Comparison of ENCODE assay signal across 17 mouse cellular contexts in genomic region chr15:5279831-5280230, GRCm38 (mm10).
"Had no signal": no experiment of that assay in that cellular context is flagged by ENCODE, and none has a peak within 500 bp of the region (broad histone marks: within the 10 kb centered on the region; RNA-seq: fewer than 3 reads in every experiment).

No protein-coding gene starts in this region.

- H3K9ac ChIP-seq: liver, postnatal 0 days; lung, embryonic 15.5 days; midbrain, embryonic 13.5 days; midbrain, embryonic 15.5 days; neural tube, embryonic 12.5 days had no signal

- H3K9me3 ChIP-seq: lung, embryonic 15.5 days; midbrain, embryonic 13.5 days; neural tube, embryonic 12.5 days had no signal

- H3K4me3 ChIP-seq: lung, embryonic 15.5 days; megakaryocyte, embryonic 14.5 days; midbrain, embryonic 13.5 days; midbrain, embryonic 15.5 days; neural tube, embryonic 12.5 days had no signal

- H3K4me2 ChIP-seq: lung, embryonic 15.5 days; midbrain, embryonic 11.5 days; midbrain, embryonic 13.5 days; midbrain, embryonic 15.5 days; neural tube, embryonic 12.5 days had no signal

- DNase-seq: liver, postnatal 0 days; lung, adult 2 months; lung, postnatal 14 days; lung, postnatal 36 days; right cerebral cortex, postnatal 14 days; spleen, adult 18-20 months; thymus, adult 18-20 months; thymus, postnatal 14 days; thymus, postnatal 4 days had no signal

- H3K27me3 ChIP-seq: lung, embryonic 15.5 days; megakaryocyte, embryonic 14.5 days; midbrain, embryonic 13.5 days; midbrain, embryonic 15.5 days; neural tube, embryonic 12.5 days had no signal

- H3K36me3 ChIP-seq: lung, embryonic 15.5 days; midbrain, embryonic 13.5 days; midbrain, embryonic 15.5 days; neural tube, embryonic 12.5 days had no signal

- H3K27ac ChIP-seq: lung, embryonic 15.5 days; macrophage; midbrain, embryonic 13.5 days; midbrain, embryonic 15.5 days; neural tube, embryonic 12.5 days had no signal

- H3K4me1 ChIP-seq: lung, embryonic 15.5 days; megakaryocyte, embryonic 14.5 days; midbrain, embryonic 13.5 days; midbrain, embryonic 15.5 days; neural tube, embryonic 12.5 days had no signal

- ATAC-seq: liver, postnatal 0 days; lung, postnatal 0 days; midbrain, embryonic 13.5 days; midbrain, embryonic 15.5 days had no signal
